Mouse (Mus musculus): ENCODE results near the gene Ripply1. TPM values are rescaled to one million over a fixed set of nuclear protein-coding genes. Genes with fewer than 3 reads are reported as not detected.

The Ripply1 gene
- polyA plus RNA-seq (2012; rRNA removed): 0.17 and 0.19 TPM in 2 replicates

DNA sequence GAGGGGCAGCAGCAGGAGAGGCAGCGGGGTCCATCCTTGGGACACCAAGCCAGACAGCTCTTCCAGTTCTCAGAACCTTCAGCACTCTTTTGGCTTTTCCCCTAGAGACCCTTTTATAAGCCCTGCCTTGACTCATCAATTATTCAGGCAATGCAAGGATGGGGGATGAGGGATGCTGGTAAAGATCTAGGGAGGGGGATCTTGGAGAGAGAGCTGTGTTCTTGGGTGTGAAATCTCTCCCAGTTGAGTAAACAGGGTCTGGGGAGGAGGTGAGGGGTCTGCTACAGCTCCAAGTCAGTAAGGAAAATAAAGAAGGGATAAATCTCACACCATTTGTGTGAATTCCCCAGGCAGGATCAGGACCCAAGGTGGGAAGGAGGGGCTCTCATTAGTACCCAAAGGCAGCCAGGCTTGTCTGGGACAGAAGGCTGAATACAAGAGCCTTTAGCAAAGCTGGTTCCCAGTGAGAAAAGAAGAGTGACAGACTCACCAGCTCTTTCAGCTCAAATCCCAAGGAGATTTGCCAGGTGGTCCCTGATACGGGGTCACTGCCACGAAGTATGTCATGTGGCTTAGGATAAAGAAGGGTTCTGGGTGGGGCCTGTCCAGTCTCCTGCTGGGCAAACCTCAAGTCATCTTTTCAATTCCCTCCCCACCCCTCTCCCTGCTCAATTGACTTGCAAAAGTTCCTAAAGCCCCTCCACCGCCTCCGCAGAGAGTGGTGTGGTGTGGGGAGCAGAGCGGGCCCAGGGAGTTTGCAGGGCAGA lies at the start of gene Ripply1:
TSS of gene Ripply1 (minus strand) at position 76 of the 767 bp plus-strand sequence.

DNA sequence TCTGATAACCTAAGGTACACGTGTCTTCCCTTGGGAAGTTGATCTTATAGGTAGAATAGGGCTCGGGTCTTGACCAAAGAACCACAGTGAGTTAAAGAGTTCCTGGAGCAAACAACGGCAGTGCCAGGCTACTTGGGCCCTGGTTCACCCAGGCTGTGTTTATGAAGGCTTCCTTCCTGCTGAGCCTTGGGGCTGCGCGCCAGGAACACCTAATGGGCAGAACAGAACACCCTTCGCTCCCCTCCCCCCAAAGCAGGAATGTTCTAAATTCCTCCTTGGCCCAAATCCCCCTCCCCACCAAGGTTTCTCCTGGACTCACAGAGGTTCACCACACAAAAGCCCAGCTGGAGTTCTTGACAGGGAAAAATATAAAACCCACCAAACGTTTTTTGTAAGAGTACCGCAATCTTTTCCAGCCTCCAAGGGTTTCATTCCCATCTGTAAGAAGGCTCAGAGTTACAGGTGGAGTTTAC lies 18.3 kb upstream of the Ripply1 start, which contains the start of gene Cldn2:
TSS of gene Cldn2 (plus strand) at position 423 of the 473 bp plus-strand sequence.

Other genes with a start within 250 kb of the Ripply1 start
- 29.9 and 31.9 TPM in 2 replicates for gene Rnf128, start 219.0 kb downstream of the Ripply1 start, polyA plus RNA-seq (2012; rRNA removed)
- gene Tbc1d8b, start 97.4 kb downstream of the Ripply1 start, polyA plus RNA-seq (2012; rRNA removed): 2.6 and 2.7 TPM in 2 replicates
- gene Gm15013, start 67.9 kb downstream of the Ripply1 start, polyA plus RNA-seq (2012; rRNA removed): not detected in 2 replicates
- 2.4 and 5.1 TPM in 2 replicates for gene Cldn2, start 18.5 kb upstream of the Ripply1 start, polyA plus RNA-seq (2012; rRNA removed)
- 42.4 and 59.0 TPM in 2 replicates for gene Morc4, start 89.3 kb upstream of the Ripply1 start, polyA plus RNA-seq (2012; rRNA removed)
- 1.0 and 1.1 TPM in 2 replicates for gene Rbm41, start 216.2 kb upstream of the Ripply1 start, polyA plus RNA-seq (2012; rRNA removed)